In genomic region chr2:83673843-83674242, GRCm38 (mm10) we compare ENCODE assay signal across 28 mouse cellular contexts.
"Had no signal": no experiment of that assay in that cellular context is flagged by ENCODE, and none has a peak within 500 bp of the region (broad histone marks: within the 10 kb centered on the region; RNA-seq: fewer than 3 reads in every experiment).

No protein-coding gene starts in this region.

- H3K9ac ChIP-seq: embryonic facial prominence, embryonic 12.5 days; embryonic facial prominence, embryonic 13.5 days; embryonic facial prominence, embryonic 15.5 days; forebrain, embryonic 12.5 days; forebrain, embryonic 13.5 days; forebrain, embryonic 15.5 days; forebrain, postnatal 0 days had no signal

- H3K4me3 ChIP-seq: embryonic facial prominence, embryonic 10.5 days; embryonic facial prominence, embryonic 12.5 days; embryonic facial prominence, embryonic 13.5 days; embryonic facial prominence, embryonic 15.5 days; erythroblast, embryonic 14.5 days; forebrain, embryonic 10.5 days; forebrain, embryonic 12.5 days; forebrain, embryonic 13.5 days; forebrain, embryonic 15.5 days; gastrocnemius, adult 2 months had no signal

- H3K4me2 ChIP-seq: embryonic facial prominence, embryonic 12.5 days; embryonic facial prominence, embryonic 13.5 days; embryonic facial prominence, embryonic 15.5 days; forebrain, embryonic 12.5 days; forebrain, embryonic 13.5 days; forebrain, embryonic 15.5 days had no signal

- H3K27me3 ChIP-seq: embryonic facial prominence, embryonic 12.5 days; embryonic facial prominence, embryonic 13.5 days; embryonic facial prominence, embryonic 15.5 days; forebrain, embryonic 12.5 days; forebrain, embryonic 13.5 days; forebrain, embryonic 15.5 days had no signal

- H3K27ac ChIP-seq: embryonic facial prominence, embryonic 10.5 days; embryonic facial prominence, embryonic 12.5 days; embryonic facial prominence, embryonic 15.5 days; forebrain, embryonic 10.5 days; forebrain, embryonic 12.5 days; forebrain, embryonic 13.5 days; forebrain, embryonic 15.5 days; gastrocnemius, adult 2 months had no signal

- H3K4me1 ChIP-seq: forebrain, embryonic 12.5 days; forebrain, embryonic 13.5 days; forebrain, embryonic 15.5 days had no signal

- H3K9me3 ChIP-seq: embryonic facial prominence, embryonic 10.5 days; embryonic facial prominence, embryonic 12.5 days; embryonic facial prominence, embryonic 13.5 days; embryonic facial prominence, embryonic 15.5 days; forebrain, embryonic 10.5 days; forebrain, embryonic 12.5 days; forebrain, embryonic 13.5 days; forebrain, embryonic 15.5 days had no signal

- DNase-seq: cerebellum, adult 18-20 months; cerebellum, adult 2 months; cerebellum, adult 8-10 months; cerebellum, adult 9-10 months; cerebellum, adult 9-11 months; cerebellum, postnatal 10 days; cerebellum, postnatal 14 days; cerebellum, postnatal 25 days; cerebellum, postnatal 36 days; embryo, embryonic 11 days; forebrain, postnatal 0 days; gastrocnemius, adult 2 months; gastrocnemius, postnatal 10 days; gastrocnemius, postnatal 14 days; gastrocnemius, postnatal 25 days; gastrocnemius, postnatal 36 days; heart, adult 11 months had no signal

- ATAC-seq: forebrain, embryonic 13.5 days; forebrain, embryonic 14.5 days; forebrain, embryonic 15.5 days; forebrain, embryonic 16.5 days; forebrain, postnatal 0 days had no signal
